Mouse (Mus musculus): ENCODE results near the gene Oxsm.

- TF ChIP-seq CTCF (IDR thresholded peaks at IDR 0.05; ENCODE audit: insufficient read depth, low read length): no peak
- no peak for TF ChIP-seq POLR2A (IDR thresholded peaks at IDR 0.05; ENCODE audit: borderline replicate concordance, extremely low read depth, low read depth, low read length)
Observed at GRCm38 (mm10) chr14:16200969-16201638, 48.5 kb downstream of the Oxsm start.

All from lung, adult 2 months (tissue).